Mouse (Mus musculus) thymus, adult 2 months (tissue): ENCODE results near the gene Osm. TPM values are rescaled to one million over a fixed set of nuclear protein-coding genes. Genes with fewer than 3 reads are reported as not detected.

Experiments used
- DNase-seq: peaks from one replicate; pipeline ENCODE4 v3.0.0; 2021
- H3K27ac ChIP-seq: fragments of 200-500 bp; 2 replicates; pipeline ENCODE4 v1.5.1; 2012; ENCODE audit warnings: low read length, control low read depth; ENCODE audit not compliant: control insufficient read depth, insufficient read depth
- H3K27me3 ChIP-seq: fragments of 200-500 bp; 2 replicates; pipeline ENCODE4 v1.6.1; 2012; ENCODE audit warnings: mild to moderate bottlenecking, low read length, moderate library complexity, mixed read lengths; ENCODE audit not compliant: control insufficient read depth, insufficient read depth
- H3K36me3 ChIP-seq: fragments of 200-500 bp; 2 replicates; pipeline ENCODE4 v1.6.1; 2012; ENCODE audit warnings: mild to moderate bottlenecking, low read length, moderate library complexity; ENCODE audit not compliant: control insufficient read depth, insufficient read depth
- H3K4me1 ChIP-seq: fragments of 200-500 bp; replicated peaks from 2 replicates; pipeline ENCODE4 v1.6.1; 2012; ENCODE audit warnings: low read length; ENCODE audit not compliant: control insufficient read depth, insufficient read depth
- H3K4me3 ChIP-seq: fragments of 200-500 bp; 2 replicates; pipeline ENCODE4 v1.5.1; 2012; ENCODE audit warnings: mild to moderate bottlenecking, low read length, control low read depth, moderate library complexity; ENCODE audit not compliant: control insufficient read depth, insufficient read depth
- CTCF ChIP-seq: fragments of 200-500 bp; IDR thresholded peaks from 2 replicates; pipeline ENCODE4 v1.5.1; 2012; ENCODE audit warnings: mild to moderate bottlenecking, control low read depth, low read length, moderate library complexity, borderline replicate concordance; ENCODE audit not compliant: control insufficient read depth, poor library complexity, insufficient read depth; ENCODE audit errors: extremely low read depth
- POLR2A ChIP-seq: fragments of 200-500 bp; IDR thresholded peaks from 2 replicates; pipeline ENCODE4 v1.6.1; 2012; ENCODE audit warnings: mild to moderate bottlenecking, low read length, control low read depth, moderate library complexity; ENCODE audit not compliant: control insufficient read depth, poor library complexity, insufficient read depth; ENCODE audit errors: extremely low read depth
- WGBS: fragments of 180-500 bp; shearing (Covaris S2); methylation state at CpG from one replicate; pipeline ENCODE4 v1.1.7; 2018; 5-methylcytosine and 5-hydroxymethylcytosine counted together
- polyA plus RNA-seq: library from polyadenylated mRNA; depleted of rRNA; stranded (reverse); fragments of >200 nt; gene quantifications from 2 replicates; pipeline ENCODE4 v1.2.3, GENCODE M21; 2012

The Osm gene
- polyA plus RNA-seq, 1 experiment: 5.8 TPM

DNA sequence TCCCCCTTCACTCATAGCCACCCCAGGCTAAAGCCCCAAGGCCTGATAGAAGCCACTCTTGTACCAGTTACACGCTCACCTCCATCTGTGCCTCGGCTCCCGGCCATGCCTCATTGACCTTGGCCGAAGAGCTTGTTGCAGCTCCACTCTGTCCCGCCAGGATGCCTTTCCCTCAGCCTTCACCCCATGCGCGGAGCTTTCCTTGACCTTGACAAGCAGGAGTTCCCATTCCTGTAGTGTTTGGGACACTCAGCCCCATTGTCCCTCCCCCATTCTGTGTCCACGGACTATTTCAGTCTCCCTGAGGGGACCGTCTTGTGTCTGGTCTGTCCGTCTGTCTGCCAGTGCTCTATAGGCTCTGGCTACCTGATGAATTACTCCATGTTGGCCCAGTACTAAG, 23.1 kb upstream of the Osm start:
- TF ChIP-seq POLR2A (no peak), CTCF (no peak)
- Histone ChIP-seq H3K4me3 (no peak overlapping the region), H3K27me3 (no peaks in the 10 kb centered on the region), H3K4me1 (peaks cover 4% of the 10 kb centered on the region; the same call in 1 of the 2 replicates), H3K27ac (no peak overlapping the region), H3K36me3 (peaks cover 29% of the 10 kb centered on the region; the same call in 1 of the 2 replicates)
- DNase-seq: no peak
- 91% methylated on average over 10 of the region's 10 CpGs for WGBS

DNA sequence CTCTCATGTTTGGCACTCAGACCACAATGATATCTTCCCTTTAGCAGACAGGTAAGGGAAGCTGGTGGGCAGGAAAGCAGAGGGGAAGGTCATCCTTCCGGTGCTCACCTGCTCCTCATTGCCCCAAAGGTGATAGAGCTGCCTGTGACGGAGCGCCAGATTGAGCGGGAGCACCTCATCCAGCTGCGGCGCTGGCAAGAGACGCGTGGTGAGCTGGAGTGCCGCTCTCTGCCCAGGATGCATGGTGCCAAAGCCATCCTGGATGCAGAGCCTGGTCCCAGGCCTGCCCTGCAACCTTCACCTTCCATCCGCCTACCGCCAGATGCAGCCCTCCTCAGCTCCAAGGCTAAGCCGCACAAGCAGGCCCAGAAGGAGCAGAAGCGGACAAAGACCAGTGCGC, 21.6 kb upstream of the Osm start:
- peaks cover 29% of the 10 kb centered on the region; the same call in 1 of the 2 replicates for H3K36me3 ChIP-seq
- H3K4me3 ChIP-seq: no peak overlapping the region
- WGBS: 99% methylated on average over 14 of the region's 14 CpGs

DNA sequence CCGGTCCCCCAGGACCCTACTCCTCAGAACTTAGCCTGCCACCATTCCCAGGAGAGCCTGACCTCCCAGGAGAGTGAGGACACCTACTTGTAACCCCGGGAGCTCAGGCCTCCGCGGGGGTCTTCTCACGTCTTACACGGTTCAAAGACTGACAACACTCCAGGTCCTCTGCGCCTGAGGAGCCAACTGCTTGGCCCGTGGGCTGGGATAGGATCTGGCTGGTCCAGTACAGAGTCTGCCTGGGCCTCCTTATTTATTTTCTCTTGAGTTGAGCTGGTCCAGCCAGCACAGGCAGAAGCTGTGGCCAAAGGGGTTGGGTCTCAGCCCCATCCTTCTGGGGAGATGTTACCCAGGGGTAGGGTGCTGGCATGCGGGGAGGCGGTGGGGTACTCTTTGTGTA, 21.2 kb upstream of the Osm start:
- TF ChIP-seq CTCF (no peak), POLR2A (no peak)
- H3K27ac ChIP-seq: no peak overlapping the region
- 97% methylated on average over 10 of the region's 10 CpGs for WGBS
- H3K27me3 ChIP-seq: no peaks in the 10 kb centered on the region; the same call in 1 of the 2 replicates
- DNase-seq: no peak
- H3K4me1 ChIP-seq: peaks cover 10% of the 10 kb centered on the region; the same call in 1 of the 2 replicates
- no peak overlapping the region for H3K4me3 ChIP-seq
- H3K36me3 ChIP-seq: peaks cover 25% of the 10 kb centered on the region; the same call in 1 of the 2 replicates

More for the DNA sequence above, 21.6 kb upstream of the Osm start:
- Histone ChIP-seq H3K27ac (no peak overlapping the region), H3K4me1 (peaks cover 10% of the 10 kb centered on the region; the same call in 1 of the 2 replicates), H3K27me3 (no peaks in the 10 kb centered on the region; the same call in 1 of the 2 replicates)
- no peak for DNase-seq
- TF ChIP-seq CTCF (no peak), POLR2A (no peak)

DNA sequence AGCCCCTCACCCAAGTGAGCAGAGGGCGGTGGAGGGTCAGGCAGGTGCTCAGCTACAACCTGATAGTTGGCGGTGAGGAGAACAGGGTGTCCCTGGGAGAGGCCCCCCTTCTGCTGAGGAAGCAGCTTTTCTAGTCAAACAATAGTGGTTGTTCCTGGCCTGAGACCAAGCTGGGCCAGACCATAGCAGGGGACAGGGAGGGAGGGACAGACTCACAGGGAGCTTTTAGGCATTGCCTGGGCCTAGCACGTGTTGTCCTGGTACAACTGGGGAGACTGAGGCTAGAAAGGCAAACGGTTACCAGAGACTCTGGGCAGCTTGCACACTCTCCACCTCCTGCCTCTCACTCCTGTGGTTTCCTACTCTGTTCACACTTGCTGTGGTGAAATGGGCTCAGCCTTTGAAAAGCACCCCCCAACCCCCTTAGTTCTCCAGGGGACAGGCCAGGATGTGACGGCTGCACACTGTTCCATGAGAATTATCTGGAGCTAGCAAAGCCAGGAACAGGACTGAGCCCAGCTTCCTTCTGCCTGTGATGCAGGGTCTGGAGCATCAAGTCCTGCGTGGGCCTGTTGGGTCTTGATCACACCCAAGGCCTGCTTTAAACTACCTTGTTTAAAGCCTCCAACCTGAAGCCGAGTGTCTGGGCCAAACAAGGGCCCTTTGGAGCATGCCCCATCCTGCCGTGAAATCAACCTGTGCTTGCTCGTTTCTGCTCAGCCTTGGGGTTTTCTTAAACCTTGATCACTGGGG, 19.8 kb upstream of the Osm start:
- WGBS: 68% methylated on average over 9 of the region's 9 CpGs
- no peak for TF ChIP-seq CTCF
- TF ChIP-seq POLR2A: no peak
- no peak overlapping the region for H3K27ac ChIP-seq

DNA sequence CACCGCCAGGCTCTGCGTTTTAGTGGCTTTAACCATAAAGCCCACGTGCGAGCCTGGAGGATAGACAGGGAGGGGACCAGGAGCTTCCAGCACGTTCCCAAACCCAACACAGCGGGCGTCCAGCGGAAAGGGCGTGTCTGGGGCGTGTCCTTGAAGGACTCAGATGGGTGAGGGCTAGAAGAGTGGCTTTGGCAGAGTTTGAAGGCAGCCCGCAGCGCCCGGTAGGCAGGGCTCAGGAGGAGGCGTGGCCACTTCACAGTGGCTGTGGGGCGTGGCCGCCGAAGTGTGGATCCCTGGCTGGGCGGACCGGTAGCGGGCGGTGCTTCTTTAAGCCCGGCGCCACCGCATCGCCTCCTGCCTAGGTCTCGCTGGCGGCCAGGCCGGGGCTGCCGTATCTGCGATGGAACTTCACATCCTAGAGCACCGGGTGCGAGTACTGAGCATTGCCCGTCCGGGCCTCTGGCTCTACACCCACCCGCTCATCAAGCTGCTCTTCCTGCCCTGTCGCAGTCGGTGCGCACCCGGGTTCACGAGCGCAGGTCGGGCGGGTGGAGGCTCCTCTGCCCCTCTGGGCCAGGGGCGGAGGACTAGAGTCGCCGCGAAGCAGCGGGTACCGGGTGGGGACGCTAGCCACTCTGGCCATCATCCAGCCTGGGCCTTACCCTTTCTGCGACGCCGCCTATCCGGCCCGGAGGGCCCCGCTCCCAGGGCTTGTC, 18.1 kb upstream of the Osm start, which contains the start of gene Castor1:
Gene Castor1 (plus strand): TSS at position 312 of the 716 bp plus-strand sequence.
- Histone ChIP-seq H3K4me1 (peaks cover 13% of the 10 kb centered on the region; the same call in 1 of the 2 replicates), H3K4me3 (peak within 1 kb of the TSS; percentile 46), H3K27me3 (no peaks in the 10 kb centered on the region; the same call in 1 of the 2 replicates), H3K27ac (no peak within 1 kb of the TSS), H3K36me3 (peaks cover 18% of the 10 kb centered on the region; the same call in 1 of the 2 replicates)
- DNase-seq: peak; percentile 84
- 5% methylated on average over 56 of the region's 56 CpGs for WGBS
- no peak for TF ChIP-seq CTCF
- TF ChIP-seq POLR2A: no peak

More for the DNA sequence above, 19.8 kb upstream of the Osm start:
- Histone ChIP-seq H3K36me3 (peaks cover 18% of the 10 kb centered on the region; the same call in 1 of the 2 replicates), H3K4me1 (peaks cover 13% of the 10 kb centered on the region; the same call in 1 of the 2 replicates), H3K27me3 (no peaks in the 10 kb centered on the region; the same call in 1 of the 2 replicates), H3K4me3 (no peak overlapping the region)
- no peak for DNase-seq

DNA sequence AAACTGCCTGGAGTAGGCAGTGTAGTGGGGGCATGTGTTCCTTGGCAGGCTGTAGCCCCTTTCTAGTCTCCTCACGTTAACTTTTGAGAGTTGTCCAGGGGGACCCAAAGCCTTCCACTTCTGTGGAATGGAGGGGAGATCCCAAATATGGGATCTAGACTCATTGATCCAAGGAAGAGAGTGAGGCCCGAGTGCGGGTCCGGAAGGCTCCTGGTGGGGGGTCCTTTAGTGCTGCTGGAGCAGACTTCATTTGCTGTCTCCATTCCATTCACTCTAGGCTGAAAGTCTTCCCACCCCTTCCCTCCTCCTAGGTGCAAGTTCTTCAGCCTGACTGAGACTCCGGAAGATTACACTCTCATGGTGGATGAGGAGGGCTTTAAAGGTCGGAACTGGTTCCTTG, 17.6 kb upstream of the Osm start:
- no peak for DNase-seq
- H3K27ac ChIP-seq: no peak overlapping the region
- WGBS: 56% methylated on average over 6 of the region's 6 CpGs

More for the DNA sequence above, 17.6 kb upstream of the Osm start:
- Histone ChIP-seq H3K4me1 (peaks cover 13% of the 10 kb centered on the region; the same call in 1 of the 2 replicates), H3K36me3 (peaks cover 14% of the 10 kb centered on the region; the same call in 1 of the 2 replicates), H3K27me3 (no peaks in the 10 kb centered on the region; the same call in 1 of the 2 replicates), H3K4me3 (peak overlapping the region; percentile 46)
- no peak for TF ChIP-seq POLR2A
- TF ChIP-seq CTCF: no peak
